Mouse (Mus musculus) gastrocnemius, postnatal 25 days (tissue): Measurements from ENCODE around the gene Taar7b. TPM values are rescaled to one million over a fixed set of nuclear protein-coding genes. Genes with fewer than 3 reads are reported as not detected.

Source experiments
- DNase-seq: peaks from one replicate; pipeline ENCODE4 v3.0.0; 2022
- long read RNA-seq, 2 experiments: library from polyadenylated mRNA; stranded (forward); transcript quantifications; one replicate each; pipeline ENCODE4 v2.0.0; 2021
- total RNA-seq, 2 experiments: library from RNA; stranded (reverse); gene quantifications; 1 replicate in 1 of 2; 2 replicates in 1 of 2; pipeline ENCODE4 v1.2.3; 2021

Gene Taar7b
- not detected for total RNA-seq
- long read RNA-seq, experiment 1 = 0 reads
- long read RNA-seq, experiment 2 = 0 reads

DNA sequence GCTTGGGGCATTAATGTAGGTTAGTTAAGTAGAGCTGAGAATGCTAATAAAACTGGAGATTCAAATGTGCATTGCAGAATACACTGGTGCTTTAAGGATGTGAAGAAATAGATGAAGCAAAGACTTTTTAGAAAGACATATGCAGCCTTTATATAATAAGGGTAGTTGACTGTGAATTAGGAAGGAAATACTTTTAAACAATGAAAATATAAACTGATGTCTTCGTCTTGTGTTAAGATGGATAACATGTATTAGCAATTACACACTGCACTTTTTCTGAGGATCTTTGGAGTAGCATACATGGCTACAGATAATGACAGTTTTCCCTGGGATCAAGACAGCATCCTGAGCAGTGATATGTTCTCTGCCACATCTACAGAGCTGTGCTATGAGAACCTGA, at the start of gene Taar7b:
Gene Taar7b, plus strand, starts transcription at position 301 of the 400 bp plus-strand sequence.
- no peak for DNase-seq

DNA sequence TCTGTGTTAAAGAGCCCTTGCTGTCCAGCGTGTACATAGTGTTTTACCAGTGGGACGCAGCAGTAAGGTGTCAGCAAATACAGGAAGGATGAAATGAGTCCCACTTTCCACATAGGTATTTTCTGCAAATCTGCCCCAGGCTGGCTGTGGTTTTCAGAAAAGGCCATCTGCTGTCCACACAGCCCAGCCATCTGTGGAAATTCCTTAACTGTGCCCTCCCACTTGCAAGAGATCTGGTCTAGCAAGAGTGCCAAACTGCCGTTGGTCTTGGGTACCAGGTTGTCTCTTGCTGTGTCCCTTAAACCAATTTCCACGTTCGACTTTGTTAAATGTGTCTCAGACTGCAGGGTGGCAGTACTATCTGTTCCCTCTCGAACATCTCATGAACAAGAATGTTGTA, 48.0 kb upstream of the Taar7b start:
- DNase-seq = no peak

- no peak for DNase-seq
Measured at GRCm38 (mm10) chr10:23959071-23959470, 40.7 kb upstream of the Taar7b start.

GRCm38 (mm10) chr10:23960444-23960915, 39.3 kb upstream of the Taar7b start, which contains the start of gene Taar4:
Taar4 (plus strand) TSS chr10:23960494.
- DNase-seq = no peak

GRCm38 (mm10) chr10:23963444-23963843, 36.3 kb upstream of the Taar7b start:
- no peak for DNase-seq

DNA sequence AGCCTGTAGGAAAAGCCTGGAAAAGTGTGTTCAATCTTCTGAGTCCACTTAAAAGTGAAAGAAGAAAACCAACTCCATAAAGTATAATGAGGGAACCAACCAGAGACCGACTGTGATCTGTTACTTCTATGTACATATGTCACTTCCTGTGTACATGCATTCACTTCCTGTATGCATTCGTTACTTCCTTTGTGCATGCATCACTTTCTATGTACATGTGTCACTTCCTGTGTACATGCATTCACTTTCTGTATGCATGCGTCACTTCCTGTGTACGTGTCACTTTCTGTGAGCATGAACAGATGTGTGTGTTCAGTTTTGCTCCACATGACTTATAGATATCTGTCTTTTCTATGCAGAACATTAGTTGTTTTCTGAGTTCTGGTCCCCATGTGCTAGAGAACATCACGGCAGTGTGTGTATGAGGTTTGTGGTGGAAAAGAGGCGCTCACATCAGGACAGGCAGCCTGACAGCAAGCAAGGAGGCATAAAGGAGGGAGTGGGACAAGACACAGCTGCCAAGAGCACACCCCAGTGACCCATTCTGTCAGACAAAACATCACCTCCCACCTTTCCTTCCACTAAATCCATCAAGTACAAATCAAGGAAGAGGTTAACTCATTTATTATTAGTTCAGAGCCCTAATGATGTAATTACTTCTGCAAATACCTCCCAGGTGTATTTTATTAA, 34.7 kb upstream of the Taar7b start:
- DNase-seq = no peak

- DNase-seq = no peak
Measured at GRCm38 (mm10) chr10:23970656-23971165, 29.0 kb upstream of the Taar7b start, which contains the start of gene Taar5. Taar5 (plus strand) TSS chr10:23970706.

- no peak for DNase-seq
Measured at GRCm38 (mm10) chr10:23971256-23971655, 28.5 kb upstream of the Taar7b start.

GRCm38 (mm10) chr10:23977958-23978357, 21.8 kb upstream of the Taar7b start:
- DNase-seq = no peak

GRCm38 (mm10) chr10:23978901-23979705, 20.6 kb upstream of the Taar7b start:
- peak; percentile 42 for DNase-seq

- DNase-seq = no peak
Measured at GRCm38 (mm10) chr10:23985546-23985945, 14.2 kb upstream of the Taar7b start, which contains the start of gene Taar6. Taar6 (minus strand) TSS chr10:23985646.

DNA sequence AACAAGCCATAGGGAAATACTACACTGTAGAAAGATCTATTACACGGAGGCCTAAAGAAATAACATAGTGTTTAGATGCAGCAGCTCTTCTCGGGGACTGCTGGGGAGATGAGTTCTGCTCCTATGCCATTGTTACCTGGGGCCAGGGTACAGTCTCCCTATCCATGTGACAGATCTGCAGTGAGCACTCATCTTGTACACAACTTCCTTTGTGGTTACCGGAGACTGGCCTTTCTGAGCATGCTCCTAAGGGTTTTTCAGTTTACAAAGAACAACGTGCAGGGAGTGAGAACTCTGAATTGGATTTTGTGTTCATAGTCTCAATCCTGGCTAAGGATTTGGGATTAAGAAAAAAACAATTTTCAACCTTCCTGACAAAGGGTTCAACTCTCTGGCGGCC, 13.3 kb upstream of the Taar7b start:
- no peak for DNase-seq

GRCm38 (mm10) chr10:23993381-23993780, 6.4 kb upstream of the Taar7b start, which contains the start of gene Taar7a:
Taar7a (minus strand) TSS chr10:23993481.
- DNase-seq = no peak

- no peak for DNase-seq
Measured at GRCm38 (mm10) chr10:24006442-24006841, 6.7 kb downstream of the Taar7b start.

DNA sequence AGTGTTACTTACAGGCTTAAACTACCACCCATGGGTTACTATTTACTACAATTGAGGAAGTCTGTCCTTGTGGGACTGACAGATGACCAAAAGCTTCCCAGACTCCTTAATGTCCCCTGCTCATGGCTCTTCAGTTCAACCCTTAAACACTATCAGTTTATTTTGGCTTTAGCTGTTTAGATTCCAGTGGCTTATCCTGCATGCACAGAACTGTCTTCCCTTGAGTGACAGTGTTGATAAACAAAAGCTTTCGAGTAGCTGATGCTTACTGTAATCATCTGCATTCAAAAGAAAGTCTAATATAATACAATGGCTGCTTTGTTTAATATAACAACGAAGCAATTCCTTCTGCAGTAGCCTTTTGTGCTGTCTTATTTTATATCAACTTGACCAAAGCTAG, 7.3 kb downstream of the Taar7b start:
- no peak for DNase-seq

DNA sequence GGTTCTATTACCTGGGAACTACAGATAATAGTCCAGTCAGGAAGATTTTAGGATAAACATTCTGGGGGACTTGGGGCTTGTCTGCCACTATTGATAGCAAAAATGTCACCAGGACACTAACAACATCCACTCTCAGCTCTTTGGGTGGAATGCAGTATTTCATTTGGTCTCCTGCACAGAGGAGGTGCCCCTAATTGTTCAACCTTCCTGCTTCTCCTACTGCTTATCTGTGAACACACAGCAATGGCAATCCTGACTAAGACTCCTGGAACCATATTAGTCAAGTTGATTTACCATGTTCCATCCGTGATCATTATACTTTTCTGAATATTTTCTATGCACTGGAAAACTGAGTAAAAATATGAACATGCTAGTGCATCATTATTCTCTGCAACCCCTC, 8.4 kb downstream of the Taar7b start:
- DNase-seq = no peak

- no peak for DNase-seq
Measured at GRCm38 (mm10) chr10:24026922-24027321, 27.2 kb downstream of the Taar7b start, which contains the start of gene Taar7d. Taar7d (plus strand) TSS chr10:24027222.

- no peak for DNase-seq
Measured at GRCm38 (mm10) chr10:24031347-24031746, 31.6 kb downstream of the Taar7b start.

- no peak for DNase-seq
Measured at GRCm38 (mm10) chr10:24037314-24037713, 37.6 kb downstream of the Taar7b start, which contains the start of gene Taar7e. Taar7e (plus strand) TSS chr10:24037614.

GRCm38 (mm10) chr10:24040120-24040869, 40.6 kb downstream of the Taar7b start:
- no peak for DNase-seq

GRCm38 (mm10) chr10:24049210-24049609, 49.5 kb downstream of the Taar7b start, which contains the start of gene Taar7f:
Taar7f (plus strand) TSS chr10:24049510.
- no peak for DNase-seq
